Mouse (Mus musculus): ENCODE measurements around the gene Dld.

DNA sequence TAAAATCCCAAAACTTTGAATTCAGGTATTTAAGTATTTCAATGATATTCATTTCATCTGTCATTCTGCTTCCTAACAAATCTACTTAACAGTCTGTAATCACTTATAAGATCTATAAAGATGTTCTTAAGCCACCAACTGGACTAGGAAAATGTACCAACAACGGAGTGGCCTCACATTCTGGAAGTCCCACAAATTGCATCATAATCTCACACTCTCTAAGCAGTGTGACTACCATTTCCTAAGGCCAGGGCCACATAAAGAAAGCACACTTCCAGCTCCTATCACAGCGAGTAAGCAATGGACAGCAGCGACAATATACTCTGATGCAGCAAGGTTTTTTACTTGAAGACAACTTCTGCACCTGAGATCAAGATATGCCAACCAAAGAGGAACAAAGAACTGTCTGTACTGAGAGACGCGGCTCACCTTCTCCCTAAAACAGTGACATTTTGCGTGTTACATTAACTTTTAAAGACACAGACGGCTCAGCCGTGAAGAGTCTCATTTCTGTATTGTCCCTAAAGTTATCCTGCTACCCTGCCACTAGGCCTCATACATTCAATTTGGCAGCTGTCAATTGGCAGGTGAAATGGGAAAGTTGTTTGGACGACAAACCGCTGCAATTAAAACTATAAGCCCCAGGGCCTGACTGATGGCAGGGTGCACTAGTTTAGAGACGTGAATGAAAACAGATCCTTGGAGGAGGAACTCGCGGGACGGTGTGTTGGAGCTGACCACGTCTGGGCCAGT, 886 bp downstream of the Dld start:
- TF ChIP-seq FLI1 (IDR thresholded peaks at IDR 0.05; ENCODE audit: low read length) (no peak), GATA1 (IDR thresholded peaks at IDR 0.05; ENCODE audit: borderline replicate concordance, low read length) (no peak)
